Comparison of ENCODE assay signal across 24 mouse cellular contexts in genomic region chr13:54085266-54085665, GRCm38 (mm10). TPM values are rescaled to one million over a fixed set of nuclear protein-coding genes. Genes with fewer than 3 reads are reported as not detected.
DNase-seq lines count a peak whose midpoint lies in the region; TF ChIP-seq lines count a peak whose summit lies in the region.
"Had no signal": no experiment of that assay in that cellular context is flagged by ENCODE, and none has a peak within 500 bp of the region (broad histone marks: within the 10 kb centered on the region; RNA-seq: fewer than 3 reads in every experiment).

No protein-coding gene starts in this region.

- no peaks in the 10 kb centered on the region for H3K27me3 ChIP-seq in E14TG2a.4 (ENCODE audit: insufficient read depth, low read length)
- H3K27me3 ChIP-seq: CH12.LX, Patski had no signal

- no peak overlapping the region for H3K4me3 ChIP-seq in E14TG2a.4 (replicated peaks; ENCODE audit: low read length)

- peak; percentile 42; the same call in 1 of the 2 replicates for TF ChIP-seq CTCF in E14TG2a.4 (conservative IDR thresholded peaks at IDR 0.05; ENCODE audit: low read length)

- H3K4me1 ChIP-seq in E14TG2a.4 (replicated peaks; ENCODE audit: low read depth, low read length), result peaks cover 28% of the 10 kb centered on the region

- H3K9me3 ChIP-seq in E14TG2a.4 (ENCODE audit: low read length), result no peaks in the 10 kb centered on the region
- H3K9me3 ChIP-seq: G1E had no signal

- DNase-seq in heart, adult 11 months, result peak; percentile 80
- DNase-seq in heart, adult 18-20 months, result no peak
- DNase-seq in retina, embryonic 14.5 days (ENCODE audit: low spot score), result peak; percentile 60
- DNase-seq in retina, postnatal 1 day, result peak; percentile 76
- DNase-seq in cerebellum, adult 9-10 months, result no peak
- DNase-seq in kidney, postnatal 4 days, result no peak
- DNase-seq in layer of hippocampus, postnatal 25 days (ENCODE audit: extremely low spot score in 1 of 2, low spot score in 1 of 2), result no peak
- DNase-seq: adrenal gland, adult 2 months; adrenal gland, adult 8-10 months; adrenal gland, postnatal 10 days; adrenal gland, postnatal 14 days; adrenal gland, postnatal 25 days; adrenal gland, postnatal 36 days; B cell, adult 2 months; cerebellum, adult 11 months; cerebellum, adult 11-12 months; cerebellum, adult 18-20 months had no signal

- peaks cover 79% of the 10 kb centered on the region for H3K36me3 ChIP-seq in E14TG2a.4 (ENCODE audit: insufficient read depth, low read length)

RNA-seq across cellular contexts. Expression of gene Sfxn1, which starts 13.6 kb away (rescaled TPM):
- 10 to 100 TPM in 1 of 2 experiments, 1 to 10 TPM in 1; 6.2 to 10.4 TPM for total RNA-seq in heart, adult 18-20 months (2021)
- 10 to 100 TPM; 42.6 to 45.1 TPM for total RNA-seq in layer of hippocampus, postnatal 25 days (2021)

RNA-seq across cellular contexts. Expression of gene Drd1, which starts 29.8 kb away (rescaled TPM):
- under 1 TPM; 0.15 to 0.65 TPM for total RNA-seq in heart, adult 18-20 months (2021)
- total RNA-seq in layer of hippocampus, postnatal 25 days (2021), result 1 to 10 TPM; 4.3 to 5.1 TPM
- total RNA-seq: adrenal gland, adult 18-20 months; adrenal gland, postnatal 25 days; CH12.LX; ES-E14; MEL had no signal

Comparison
In these comparisons a context has a peak if more than half of its experiments do, and no peak if none do; other contexts are left out.
1. DNase-seq: peak in heart, adult 11 months (single experiment), retina, embryonic 14.5 days (single experiment) and retina, postnatal 1 day (single experiment); none in heart, adult 18-20 months (0 of 2), cerebellum, adult 9-10 months (single experiment), kidney, postnatal 4 days (0 of 2) and layer of hippocampus, postnatal 25 days (0 of 2).